Mouse (Mus musculus): Measurements from ENCODE around the gene Lgr6.

DNA sequence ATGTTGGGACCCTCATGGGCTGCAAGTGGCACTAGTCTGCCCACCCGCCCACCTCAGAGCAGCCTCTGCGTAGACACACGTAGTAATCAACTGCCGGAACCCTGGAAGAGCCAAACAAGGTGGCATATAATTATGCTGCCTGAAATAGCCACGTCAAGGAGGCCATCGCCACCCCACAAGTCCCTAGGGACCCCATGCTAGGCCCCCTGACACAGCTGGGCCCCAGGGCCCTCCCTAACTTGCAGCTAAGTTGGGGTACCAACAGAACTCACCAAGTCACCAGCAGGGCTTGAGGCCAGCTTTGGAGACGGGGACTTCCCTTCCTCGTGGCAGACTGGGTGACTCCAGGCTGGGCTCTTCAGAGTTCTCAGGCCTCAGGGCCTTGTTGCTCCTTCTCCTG lies 48.2 kb downstream of the Lgr6 start:
- TF ChIP-seq POLR2A (IDR thresholded peaks at IDR 0.05; ENCODE audit: borderline replicate concordance, control insufficient read depth, low read depth, low read length): no peak
- TF ChIP-seq CTCF (IDR thresholded peaks at IDR 0.05; ENCODE audit: control insufficient read depth, insufficient read depth, low read length): no peak
